Mouse (Mus musculus) MEL (cell line): ENCODE data around the gene Gm20388.

Source experiments
- CHD2 ChIP-seq: IDR thresholded peaks from 2 replicates; pipeline ENCODE4 v1.6.1; 2011; ENCODE audit warnings: low read length, improper control_type of control experiment
- CTCF ChIP-seq, 3 experiments: IDR thresholded peaks in 2 of 3; conservative IDR thresholded peaks in 1 of 3; 2 replicates each; pipeline ENCODE4 v1.5.1; 2011 to 2012; ENCODE audit warnings: low read length in 3 of 3, low read depth in 2 of 3, mild to moderate bottlenecking in 2 of 3, improper control_type of control experiment in 1 of 3, inconsistent platforms in 1 of 3, mixed read lengths in 1 of 3, moderate library complexity in 1 of 3; ENCODE audit not compliant: control insufficient read depth in 1 of 3, insufficient read depth in 1 of 3, poor library complexity in 1 of 3, severe bottlenecking in 1 of 3
- POLR2A ChIP-seq, 2 experiments: IDR thresholded peaks; 2 replicates each; pipeline ENCODE4 v1.6.1; 2011 to 2012; ENCODE audit warnings: low read length in 2 of 2, mild to moderate bottlenecking in 2 of 2, control low read depth in 1 of 2, improper control_type of control experiment in 1 of 2, low read depth in 1 of 2, moderate library complexity in 1 of 2; ENCODE audit not compliant: control insufficient read depth in 1 of 2, insufficient read depth in 1 of 2, poor library complexity in 1 of 2

DNA sequence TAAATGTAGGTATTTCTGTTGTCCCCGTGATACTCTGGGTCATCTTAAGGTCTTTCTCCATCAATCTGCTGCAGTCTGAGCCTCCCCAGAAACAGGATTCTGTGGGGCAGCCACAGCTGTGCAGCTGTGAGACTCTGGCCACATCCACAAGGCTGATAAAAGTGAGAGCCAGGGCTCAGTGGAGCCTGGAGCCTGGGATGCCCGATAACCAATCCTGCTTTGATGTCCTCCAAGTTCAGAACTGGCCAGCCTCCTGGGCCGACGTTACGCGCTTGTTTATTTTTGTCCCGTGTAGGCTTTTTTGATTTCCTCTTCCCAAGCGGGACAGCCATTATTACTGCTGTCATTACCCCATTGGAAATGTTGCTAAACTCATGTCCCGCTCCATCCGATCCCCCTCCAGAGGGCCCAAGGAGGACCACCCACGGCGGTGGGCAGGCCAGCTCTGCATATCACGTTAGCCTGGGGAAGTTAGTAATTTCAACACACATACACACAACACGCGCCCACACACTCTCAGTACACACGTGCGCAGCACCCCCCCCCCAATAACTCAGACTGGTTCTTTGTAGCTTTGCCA, 988.3 kb downstream of the Gm20388 start:
- no peak for TF ChIP-seq POLR2A (IDR thresholded peaks at IDR 0.05; ENCODE audit: control insufficient read depth in 1 of 2, insufficient read depth in 1 of 2, low read depth in 1 of 2, low read length in 2 of 2, poor library complexity in 1 of 2)
- TF ChIP-seq CTCF (IDR thresholded peaks at IDR 0.05 in 2 of 3, conservative IDR thresholded peaks at IDR 0.05 in 1 of 3; ENCODE audit: control insufficient read depth in 1 of 3, insufficient read depth in 1 of 3, low read depth in 2 of 3, low read length in 3 of 3, poor library complexity in 1 of 3, severe bottlenecking in 1 of 3), result no peak
- TF ChIP-seq CHD2, result no peak
